Mouse (Mus musculus): Measurements from ENCODE around the gene Iqschfp.

- TF ChIP-seq CTCF (IDR thresholded peaks at IDR 0.05) (no peak), EP300 (IDR thresholded peaks at IDR 0.05) (no peak)
Measured at GRCm38 (mm10) chr3:68353492-68353891, 461.5 kb downstream of the Iqschfp start.

Data from lung, postnatal 0 days (tissue).